Mouse (Mus musculus): ENCODE measurements around the gene Ldah. TPM values are rescaled to one million over a fixed set of nuclear protein-coding genes. Genes with fewer than 3 reads are reported as not detected.
A peak's percentile ranks its signal among the peaks of the same experiment; 100 is the strongest.

Ldah gene
- polyA plus RNA-seq, 1 experiment from 2014 or later, result 67.0 TPM

GRCm38 (mm10) chr12:8207578-8207977 is 329 bp upstream of the Ldah start:
- H3K9me3 ChIP-seq (ENCODE audit: control insufficient read depth, low read length), result no peaks in the 10 kb centered on the region
- no peaks in the 10 kb centered on the region for H3K27me3 ChIP-seq (ENCODE audit: control insufficient read depth, insufficient read depth, low read length)
- H3K36me3 ChIP-seq (ENCODE audit: control insufficient read depth, insufficient read depth, low read length), result no peaks in the 10 kb centered on the region
- peaks cover 9% of the 10 kb centered on the region; the same call in 1 of the 2 replicates for H3K4me1 ChIP-seq (ENCODE audit: control insufficient read depth, insufficient read depth, low read length)
- WGBS, result 18% methylated on average over 5 of the region's 5 CpGs
- peak overlapping the region; percentile 78 for H3K4me2 ChIP-seq (ENCODE audit: low read depth, low read length)
- ATAC-seq (ENCODE audit: low read depth), result peak; percentile 22
- peak overlapping the region; percentile 77 for H3K4me3 ChIP-seq (ENCODE audit: low read depth, low read length)
- peak overlapping the region; percentile 89 for H3K9ac ChIP-seq (replicated peaks; ENCODE audit: low read depth, low read length)
- no peak overlapping the region for H3K27ac ChIP-seq (ENCODE audit: low read depth, low read length)

- no peaks in the 10 kb centered on the region for H3K9me3 ChIP-seq (ENCODE audit: control insufficient read depth, low read length)
- 84% methylated on average over 15 of the region's 15 CpGs for WGBS
- no peak overlapping the region for H3K9ac ChIP-seq (replicated peaks; ENCODE audit: low read depth, low read length)
- no peak overlapping the region for H3K4me2 ChIP-seq (ENCODE audit: low read depth, low read length)
- no peak overlapping the region for H3K4me3 ChIP-seq (ENCODE audit: low read depth, low read length)
- H3K4me1 ChIP-seq (ENCODE audit: control insufficient read depth, insufficient read depth, low read length), result no peaks in the 10 kb centered on the region
- H3K27me3 ChIP-seq (ENCODE audit: control insufficient read depth, insufficient read depth, low read length), result no peaks in the 10 kb centered on the region
- no peak for ATAC-seq (ENCODE audit: low read depth)
- no peak overlapping the region for H3K27ac ChIP-seq (ENCODE audit: low read depth, low read length)
- H3K36me3 ChIP-seq (ENCODE audit: control insufficient read depth, insufficient read depth, low read length), result no peaks in the 10 kb centered on the region
These were observed 8.7 kb downstream of the Ldah start for GRCm38 (mm10) chr12:8216392-8217280.

GRCm38 (mm10) chr12:8223036-8223435 is 15.1 kb downstream of the Ldah start:
- no peaks in the 10 kb centered on the region for H3K36me3 ChIP-seq (ENCODE audit: control insufficient read depth, insufficient read depth, low read length)
- no peaks in the 10 kb centered on the region for H3K4me1 ChIP-seq (ENCODE audit: control insufficient read depth, insufficient read depth, low read length)
- 95% methylated on average over 6 of the region's 6 CpGs for WGBS
- no peak overlapping the region for H3K9ac ChIP-seq (replicated peaks; ENCODE audit: low read depth, low read length)
- H3K4me2 ChIP-seq (ENCODE audit: low read depth, low read length), result no peak overlapping the region
- no peaks in the 10 kb centered on the region for H3K27me3 ChIP-seq (ENCODE audit: control insufficient read depth, insufficient read depth, low read length)
- no peak for ATAC-seq (ENCODE audit: low read depth)
- H3K9me3 ChIP-seq (ENCODE audit: control insufficient read depth, low read length), result no peaks in the 10 kb centered on the region
- H3K4me3 ChIP-seq (ENCODE audit: low read depth, low read length), result no peak overlapping the region
- no peak overlapping the region for H3K27ac ChIP-seq (ENCODE audit: low read depth, low read length)

GRCm38 (mm10) chr12:8231101-8231500 is 23.2 kb downstream of the Ldah start:
- H3K36me3 ChIP-seq (ENCODE audit: control insufficient read depth, insufficient read depth, low read length), result peaks cover 3% of the 10 kb centered on the region; the same call in 1 of the 2 replicates

GRCm38 (mm10) chr12:8232679-8233078 is 24.8 kb downstream of the Ldah start:
- 78% methylated on average over 3 of the region's 3 CpGs for WGBS
- peaks cover 3% of the 10 kb centered on the region; the same call in 1 of the 2 replicates for H3K36me3 ChIP-seq (ENCODE audit: control insufficient read depth, insufficient read depth, low read length)
- H3K27me3 ChIP-seq (ENCODE audit: control insufficient read depth, insufficient read depth, low read length), result no peaks in the 10 kb centered on the region
- no peak overlapping the region for H3K9ac ChIP-seq (replicated peaks; ENCODE audit: low read depth, low read length)
- H3K4me3 ChIP-seq (ENCODE audit: low read depth, low read length), result no peak overlapping the region
- no peak overlapping the region for H3K4me2 ChIP-seq (ENCODE audit: low read depth, low read length)
- ATAC-seq (ENCODE audit: low read depth), result no peak
- no peaks in the 10 kb centered on the region for H3K4me1 ChIP-seq (ENCODE audit: control insufficient read depth, insufficient read depth, low read length)
- H3K9me3 ChIP-seq (ENCODE audit: control insufficient read depth, low read length), result no peaks in the 10 kb centered on the region
- no peak overlapping the region for H3K27ac ChIP-seq (ENCODE audit: low read depth, low read length)

More at GRCm38 (mm10) chr12:8231101-8231500, 23.2 kb downstream of the Ldah start:
- Histone ChIP-seq H3K27ac (ENCODE audit: low read depth, low read length) (no peak overlapping the region), H3K4me2 (ENCODE audit: low read depth, low read length) (no peak overlapping the region), H3K27me3 (ENCODE audit: control insufficient read depth, insufficient read depth, low read length) (no peaks in the 10 kb centered on the region), H3K4me3 (ENCODE audit: low read depth, low read length) (no peak overlapping the region), H3K9ac (replicated peaks; ENCODE audit: low read depth, low read length) (no peak overlapping the region), H3K4me1 (ENCODE audit: control insufficient read depth, insufficient read depth, low read length) (no peaks in the 10 kb centered on the region), H3K9me3 (ENCODE audit: control insufficient read depth, low read length) (no peaks in the 10 kb centered on the region)
- WGBS, result 90% methylated on average over 3 of the region's 3 CpGs
- ATAC-seq (ENCODE audit: low read depth), result no peak

GRCm38 (mm10) chr12:8242181-8242580 is 34.3 kb downstream of the Ldah start:
- no peak overlapping the region for H3K27ac ChIP-seq (ENCODE audit: low read depth, low read length)
- ATAC-seq (ENCODE audit: low read depth), result no peak
- no peaks in the 10 kb centered on the region for H3K36me3 ChIP-seq (ENCODE audit: control insufficient read depth, insufficient read depth, low read length)
- no peaks in the 10 kb centered on the region for H3K4me1 ChIP-seq (ENCODE audit: control insufficient read depth, insufficient read depth, low read length)
- H3K9me3 ChIP-seq (ENCODE audit: control insufficient read depth, low read length), result no peaks in the 10 kb centered on the region
- no peak overlapping the region for H3K4me2 ChIP-seq (ENCODE audit: low read depth, low read length)
- H3K9ac ChIP-seq (replicated peaks; ENCODE audit: low read depth, low read length), result no peak overlapping the region
- H3K4me3 ChIP-seq (ENCODE audit: low read depth, low read length), result no peak overlapping the region
- H3K27me3 ChIP-seq (ENCODE audit: control insufficient read depth, insufficient read depth, low read length), result no peaks in the 10 kb centered on the region
- WGBS, result 81% methylated on average over 3 of the region's 3 CpGs

- Histone ChIP-seq H3K4me2 (ENCODE audit: low read depth, low read length) (no peak overlapping the region), H3K27ac (ENCODE audit: low read depth, low read length) (no peak overlapping the region), H3K9ac (replicated peaks; ENCODE audit: low read depth, low read length) (no peak overlapping the region), H3K4me3 (ENCODE audit: low read depth, low read length) (no peak overlapping the region), H3K4me1 (ENCODE audit: control insufficient read depth, insufficient read depth, low read length) (no peaks in the 10 kb centered on the region), H3K9me3 (ENCODE audit: control insufficient read depth, low read length) (no peaks in the 10 kb centered on the region), H3K27me3 (ENCODE audit: control insufficient read depth, insufficient read depth, low read length) (no peaks in the 10 kb centered on the region), H3K36me3 (ENCODE audit: control insufficient read depth, insufficient read depth, low read length) (no peaks in the 10 kb centered on the region)
- no peak for ATAC-seq (ENCODE audit: low read depth)
- 81% methylated on average over 4 of the region's 4 CpGs for WGBS
These were observed 36.8 kb downstream of the Ldah start for GRCm38 (mm10) chr12:8244746-8245145.

GRCm38 (mm10) chr12:8260297-8260696 is 52.4 kb downstream of the Ldah start:
- no peak overlapping the region for H3K9ac ChIP-seq (replicated peaks; ENCODE audit: low read depth, low read length)
- no peaks in the 10 kb centered on the region for H3K36me3 ChIP-seq (ENCODE audit: control insufficient read depth, insufficient read depth, low read length)
- H3K27ac ChIP-seq (ENCODE audit: low read depth, low read length), result no peak overlapping the region
- H3K4me2 ChIP-seq (ENCODE audit: low read depth, low read length), result no peak overlapping the region
- WGBS, result 85% methylated on average over 2 of the region's 2 CpGs
- no peak overlapping the region for H3K4me3 ChIP-seq (ENCODE audit: low read depth, low read length)
- no peaks in the 10 kb centered on the region for H3K4me1 ChIP-seq (ENCODE audit: control insufficient read depth, insufficient read depth, low read length)
- no peaks in the 10 kb centered on the region for H3K9me3 ChIP-seq (ENCODE audit: control insufficient read depth, low read length)
- ATAC-seq (ENCODE audit: low read depth), result no peak
- no peaks in the 10 kb centered on the region for H3K27me3 ChIP-seq (ENCODE audit: control insufficient read depth, insufficient read depth, low read length)

- Histone ChIP-seq H3K9ac (replicated peaks; ENCODE audit: low read depth, low read length) (no peak overlapping the region), H3K4me1 (ENCODE audit: control insufficient read depth, insufficient read depth, low read length) (no peaks in the 10 kb centered on the region), H3K9me3 (ENCODE audit: control insufficient read depth, low read length) (no peaks in the 10 kb centered on the region), H3K27ac (ENCODE audit: low read depth, low read length) (no peak overlapping the region), H3K4me3 (ENCODE audit: low read depth, low read length) (no peak overlapping the region), H3K4me2 (ENCODE audit: low read depth, low read length) (no peak overlapping the region), H3K36me3 (ENCODE audit: control insufficient read depth, insufficient read depth, low read length) (no peaks in the 10 kb centered on the region), H3K27me3 (ENCODE audit: control insufficient read depth, insufficient read depth, low read length) (no peaks in the 10 kb centered on the region)
- WGBS, result 95% methylated on average over 7 of the region's 7 CpGs
- no peak for ATAC-seq (ENCODE audit: low read depth)
These were observed 58.4 kb downstream of the Ldah start for GRCm38 (mm10) chr12:8266311-8266710.
